Mouse (Mus musculus): ENCODE data around the gene Vmn2r49.
"Not testable (repeated sequence)": the region's sequence is repeated elsewhere in the genome, so short reads cannot be mapped to it uniquely, and the experiment has no call there.

The Vmn2r49 gene

DNA sequence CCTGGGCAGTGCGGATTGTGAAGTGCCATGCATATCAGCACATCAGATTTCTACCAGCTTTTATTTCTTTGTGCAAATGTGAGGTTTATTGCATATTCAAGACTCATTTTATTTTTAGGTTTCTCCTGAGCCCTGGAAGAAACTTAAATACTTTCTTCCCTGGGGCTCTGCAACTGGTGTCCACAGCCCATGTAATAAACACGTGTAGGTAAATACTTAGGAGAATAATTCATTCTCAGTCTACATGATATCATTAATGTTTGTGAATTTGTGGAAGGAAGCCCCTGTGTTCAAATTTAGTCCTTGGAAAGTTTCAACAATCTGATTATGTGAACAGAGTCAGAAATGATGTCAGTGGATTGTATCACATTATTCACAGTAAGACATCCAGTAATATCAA is at the start of gene Vmn2r49:
Gene Vmn2r49 (minus strand): TSS at position 101 of the 400 bp plus-strand sequence.
- DNase-seq (ENCODE audit: extremely low read depth, insufficient read length, low spot score) = not testable (repeated sequence)

DNA sequence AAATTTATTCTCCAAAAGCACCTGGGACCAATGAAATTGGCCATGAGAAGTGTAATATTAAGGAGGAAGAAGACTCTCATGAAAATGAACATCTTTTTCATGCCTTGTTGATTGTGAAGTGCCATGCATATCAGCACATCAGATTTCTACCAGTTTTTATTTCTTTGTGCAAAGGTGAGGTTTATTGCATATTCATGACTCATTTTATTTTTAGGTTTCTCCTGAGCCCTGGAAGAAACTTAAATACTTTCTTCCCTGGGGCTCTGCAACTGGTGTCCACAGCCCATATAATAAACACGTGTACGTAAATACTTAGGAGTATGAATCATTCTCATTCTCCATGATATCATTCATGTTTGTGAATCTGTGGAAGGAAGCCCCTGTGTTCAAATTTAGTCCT is 38.6 kb downstream of the Vmn2r49 start, which contains the start of gene Vmn2r48:
Gene Vmn2r48 (minus strand): TSS at position 101 of the 400 bp plus-strand sequence.
- DNase-seq (ENCODE audit: extremely low read depth, insufficient read length, low spot score) = not testable (repeated sequence)

All from 3134 (cell line).